Mouse (Mus musculus) small intestine, adult 2 months (tissue): ENCODE data around the gene Lrrc58.
A peak's percentile ranks its signal among the peaks of the same experiment; 100 is the strongest.

Experiments
- CTCF ChIP-seq: fragments of 200-500 bp; IDR thresholded peaks from 2 replicates; pipeline ENCODE4 v1.5.1; 2012; ENCODE audit warnings: low read depth, mild to moderate bottlenecking, control low read depth, inconsistent platforms, low read length, moderate library complexity, mixed read lengths; ENCODE audit not compliant: insufficient replicate concordance, insufficient read length; ENCODE audit errors: extremely low read depth
- POLR2A ChIP-seq: fragments of 200-500 bp; IDR thresholded peaks from 2 replicates; pipeline ENCODE4 v1.6.1; 2012; ENCODE audit warnings: low read depth, mild to moderate bottlenecking, control low read depth, inconsistent platforms, low read length, moderate library complexity

GRCm38 (mm10) chr16:37916138-37916817 is 48.1 kb downstream of the Lrrc58 start, which contains the start of gene Gpr156:
- 0 out of 2 replicates have a peak, but pooled peaks have one; percentile 3 for TF ChIP-seq CTCF
- TF ChIP-seq POLR2A, result no peak
